Mouse (Mus musculus) cerebellum, adult 2 months (tissue): ENCODE data around the gene Nkx2-3.

Experiments
- CTCF ChIP-seq: fragments of 200-500 bp; IDR thresholded peaks from 2 replicates; pipeline ENCODE4 v1.5.1; 2011; ENCODE audit warnings: low read depth, mild to moderate bottlenecking, control low read depth, low read length, moderate library complexity, borderline replicate concordance; ENCODE audit not compliant: insufficient read depth
- POLR2A ChIP-seq: fragments of 200-500 bp; IDR thresholded peaks from 2 replicates; pipeline ENCODE4 v1.6.1; 2011; ENCODE audit warnings: low read length, control low read depth, borderline replicate concordance; ENCODE audit not compliant: insufficient read depth

DNA sequence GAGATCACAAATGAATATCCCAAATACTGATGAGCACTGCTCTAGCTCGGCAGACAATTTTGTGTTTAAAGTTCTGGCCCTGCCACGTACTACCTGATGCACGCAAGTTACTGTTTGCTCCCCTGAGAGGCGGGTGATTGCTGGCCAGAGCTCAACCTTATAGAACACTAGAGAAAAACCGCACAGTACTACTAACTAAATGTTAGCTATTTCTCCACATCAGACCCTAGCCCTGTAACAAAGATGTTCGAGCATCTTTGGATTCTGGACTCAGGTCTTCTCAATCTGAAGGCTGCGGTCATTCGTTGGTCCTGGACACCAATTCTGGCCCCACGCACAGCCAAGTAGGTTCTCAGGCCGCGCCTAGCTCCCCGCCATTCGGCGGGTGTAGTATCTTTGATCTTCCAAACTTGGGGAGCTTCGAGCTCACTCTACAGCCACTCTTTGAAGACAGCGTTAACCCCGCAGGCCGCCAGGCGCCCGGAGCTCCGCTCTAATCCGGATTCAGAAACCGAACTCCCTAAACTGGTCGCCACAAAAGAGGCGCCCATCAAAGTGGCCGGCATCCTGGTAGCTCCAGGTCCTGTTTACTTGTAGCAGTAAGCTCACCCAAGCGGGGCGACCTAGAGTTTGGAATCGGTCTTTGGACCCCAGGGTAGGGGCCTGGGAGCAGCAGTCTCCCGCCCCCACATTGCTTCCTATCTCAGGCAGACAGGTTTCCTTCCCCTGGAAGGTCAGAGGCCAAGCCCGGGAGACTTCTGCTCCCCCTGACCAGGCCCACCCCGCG lies 11.4 kb upstream of the Nkx2-3 start:
- TF ChIP-seq CTCF (no peak), POLR2A (no peak)
